Comparison of ENCODE assay signal across 8 mouse cellular contexts in genomic region chr16:22504851-22505250, GRCm38 (mm10).
DNase-seq lines count a peak whose midpoint lies in the region; ATAC-seq and TF ChIP-seq lines count a peak whose summit lies in the region.
"Had no signal": no experiment of that assay in that cellular context is flagged by ENCODE, and none has a peak within 500 bp of the region (broad histone marks: within the 10 kb centered on the region; RNA-seq: fewer than 3 reads in every experiment).

No protein-coding gene starts in this region.

- DNase-seq in embryonic facial prominence, embryonic 10.5 days (ENCODE audit: low spot score), result peak; percentile 41
- DNase-seq in heart, postnatal 10 days, result peak; percentile 67
- peak; percentile 34 for DNase-seq in limb, embryonic 10.5 days (ENCODE audit: low spot score)
- DNase-seq in frontal cortex, postnatal 14 days (ENCODE audit: low spot score in 2 of 2), result no peak

- TF ChIP-seq POLR2A in ES-Bruce4 (IDR thresholded peaks at IDR 0.05; ENCODE audit: insufficient read depth, low read length), result no peak

- 0 out of 2 replicates have a peak overlapping the region, but pooled peaks have one; percentile 0 for H3K9ac ChIP-seq in ES-Bruce4 (ENCODE audit: low read depth, poor library complexity, severe bottlenecking)
- no peak overlapping the region for H3K9ac ChIP-seq in stomach, embryonic 15.5 days

- 28% methylated on average over 8 of the region's 8 CpGs for WGBS in embryonic facial prominence, embryonic 10.5 days
- WGBS in limb, embryonic 10.5 days, result 39% methylated on average over 8 of the region's 8 CpGs
- 37% methylated on average over 8 of the region's 8 CpGs for WGBS in stomach, embryonic 15.5 days

- peak; percentile 71; the same call in 1 of the 2 replicates for TF ChIP-seq EP300 in ES-Bruce4 (IDR thresholded peaks at IDR 0.05; ENCODE audit: insufficient read depth, low read depth, low read length)

- intact Hi-C loops in heart, postnatal 10 days (cut with DNase I), result no loop called here

- H3K4me1 ChIP-seq in E14TG2a.4 (replicated peaks; ENCODE audit: low read depth, low read length) (peaks cover 64% of the 10 kb centered on the region), ES-Bruce4 (ENCODE audit: control insufficient read depth, insufficient read depth, low read length) (peaks cover 8% of the 10 kb centered on the region)
- H3K4me1 ChIP-seq in embryonic facial prominence, embryonic 10.5 days, result peaks cover 37% of the 10 kb centered on the region
- peaks cover 22% of the 10 kb centered on the region for H3K4me1 ChIP-seq in limb, embryonic 10.5 days
- H3K4me1 ChIP-seq in stomach, embryonic 15.5 days, result peaks cover 5% of the 10 kb centered on the region

- no peak overlapping the region for H3K4me2 ChIP-seq in stomach, embryonic 15.5 days

- H3K4me3 ChIP-seq in E14TG2a.4 (replicated peaks; ENCODE audit: low read length) (peak overlapping the region; percentile 65), ES-Bruce4 (ENCODE audit: low read depth, low read length) (0 out of 2 replicates have a peak overlapping the region, but pooled peaks have one; percentile 12)
- no peak overlapping the region for H3K4me3 ChIP-seq in embryonic facial prominence, embryonic 10.5 days
- H3K4me3 ChIP-seq in limb, embryonic 10.5 days, result no peak overlapping the region
- no peak overlapping the region for H3K4me3 ChIP-seq in stomach, embryonic 15.5 days (replicated peaks)
- H3K4me3 ChIP-seq: megakaryocyte, embryonic 14.5 days had no signal

- peak; percentile 63; the same call in 1 of the 2 replicates for ATAC-seq in stomach, embryonic 15.5 days (ENCODE audit: insufficient read depth, low FRiP score, low read depth)

- H3K27me3 ChIP-seq in E14TG2a.4 (ENCODE audit: insufficient read depth, low read length) (peaks cover 8% of the 10 kb centered on the region; the same call in 1 of the 2 replicates), ES-Bruce4 (ENCODE audit: control insufficient read depth, insufficient read depth, low read length, poor library complexity, severe bottlenecking) (no peaks in the 10 kb centered on the region)
- H3K27me3 ChIP-seq in embryonic facial prominence, embryonic 10.5 days (replicated peaks; ENCODE audit: low read depth, poor library complexity, severe bottlenecking), result no peaks in the 10 kb centered on the region
- no peaks in the 10 kb centered on the region for H3K27me3 ChIP-seq in limb, embryonic 10.5 days (ENCODE audit: low read depth, poor library complexity, severe bottlenecking)
- no peaks in the 10 kb centered on the region for H3K27me3 ChIP-seq in stomach, embryonic 15.5 days (replicated peaks)
- H3K27me3 ChIP-seq: megakaryocyte, embryonic 14.5 days had no signal

- peak overlapping the region; percentile 96 for H3K27ac ChIP-seq in ES-Bruce4 (ENCODE audit: insufficient read depth, low read length)
- H3K27ac ChIP-seq in embryonic facial prominence, embryonic 10.5 days (replicated peaks), result 0 out of 2 replicates have a peak overlapping the region, but pooled peaks have one; percentile 4
- peak overlapping the region; percentile 46; the same call in 1 of the 2 replicates for H3K27ac ChIP-seq in limb, embryonic 10.5 days
- no peak overlapping the region for H3K27ac ChIP-seq in stomach, embryonic 15.5 days

- no peaks in the 10 kb centered on the region for H3K9me3 ChIP-seq in E14TG2a.4 (ENCODE audit: low read length)
- H3K9me3 ChIP-seq in ES-Bruce4 (replicated peaks; ENCODE audit: control insufficient read depth, insufficient read depth, low read length, poor library complexity, severe bottlenecking), result no peaks in the 10 kb centered on the region
- H3K9me3 ChIP-seq in embryonic facial prominence, embryonic 10.5 days, result no peaks in the 10 kb centered on the region
- H3K9me3 ChIP-seq in limb, embryonic 10.5 days (replicated peaks), result no peaks in the 10 kb centered on the region
- H3K9me3 ChIP-seq in stomach, embryonic 15.5 days, result no peaks in the 10 kb centered on the region
- H3K9me3 ChIP-seq: megakaryocyte, embryonic 14.5 days had no signal

- no peak for TF ChIP-seq CTCF in E14TG2a.4 (conservative IDR thresholded peaks at IDR 0.05; ENCODE audit: low read length)
- TF ChIP-seq CTCF in ES-Bruce4 (IDR thresholded peaks at IDR 0.05; ENCODE audit: low read depth, low read length), result no peak

- H3K36me3 ChIP-seq in E14TG2a.4 (ENCODE audit: insufficient read depth, low read length) (no peaks in the 10 kb centered on the region), ES-Bruce4 (ENCODE audit: control insufficient read depth, insufficient read depth, low read length, poor library complexity, severe bottlenecking) (no peaks in the 10 kb centered on the region)
- no peaks in the 10 kb centered on the region for H3K36me3 ChIP-seq in embryonic facial prominence, embryonic 10.5 days (replicated peaks)
- H3K36me3 ChIP-seq in limb, embryonic 10.5 days, result no peaks in the 10 kb centered on the region
- no peaks in the 10 kb centered on the region for H3K36me3 ChIP-seq in stomach, embryonic 15.5 days

Comparison
In these comparisons a context has a peak if more than half of its experiments do, and no peak if none do; other contexts are left out.
1. H3K4me3 ChIP-seq: peak in E14TG2a.4 (single experiment) and ES-Bruce4 (single experiment); none in embryonic facial prominence, embryonic 10.5 days (single experiment), limb, embryonic 10.5 days (single experiment) and stomach, embryonic 15.5 days (single experiment).
2. DNase-seq: peak in embryonic facial prominence, embryonic 10.5 days (single experiment), heart, postnatal 10 days (2 of 2) and limb, embryonic 10.5 days (single experiment); none in frontal cortex, postnatal 14 days (0 of 2).